Mouse (Mus musculus) left cerebral cortex, adult 2 months (tissue): ENCODE measurements around the gene Rpa3. TPM values are rescaled to one million over a fixed set of nuclear protein-coding genes. Genes with fewer than 3 reads are reported as not detected.

Experiments
- DNase-seq, 2 experiments: peaks; one replicate each; pipeline ENCODE4 v3.0.0; 2021 to 2022; ENCODE audit warnings: low spot score in 2 of 2, mixed read lengths in 1 of 2; ENCODE audit errors: extremely low spot score in 1 of 2
- H3K27ac ChIP-seq: fragments of 200-600 bp; 2 replicates; pipeline ENCODE4 v1.8.1; 2022
- H3K4me3 ChIP-seq: fragments of 200-600 bp; 2 replicates; pipeline ENCODE4 v1.8.1; 2022
- CTCF ChIP-seq: fragments of 200-600 bp; IDR thresholded peaks from 2 replicates; pipeline ENCODE4 v1.8.1; 2022; ENCODE audit warnings: antibody characterized with exemption, mild to moderate bottlenecking, moderate library complexity
- intact Hi-C: fragments of 180-260 bp; cut with DNase I; formaldehyde crosslinking; loops from one replicate; pipeline ENCODE4 v1.15.1; 2025
- total RNA-seq, 2 experiments: library from RNA; stranded (reverse); gene quantifications; 2 replicates each; pipeline ENCODE4 v1.2.3; 2021

Rpa3 gene
- total RNA-seq, 2 experiments from 2014 or later = 8.8 to 16.1 TPM

DNA sequence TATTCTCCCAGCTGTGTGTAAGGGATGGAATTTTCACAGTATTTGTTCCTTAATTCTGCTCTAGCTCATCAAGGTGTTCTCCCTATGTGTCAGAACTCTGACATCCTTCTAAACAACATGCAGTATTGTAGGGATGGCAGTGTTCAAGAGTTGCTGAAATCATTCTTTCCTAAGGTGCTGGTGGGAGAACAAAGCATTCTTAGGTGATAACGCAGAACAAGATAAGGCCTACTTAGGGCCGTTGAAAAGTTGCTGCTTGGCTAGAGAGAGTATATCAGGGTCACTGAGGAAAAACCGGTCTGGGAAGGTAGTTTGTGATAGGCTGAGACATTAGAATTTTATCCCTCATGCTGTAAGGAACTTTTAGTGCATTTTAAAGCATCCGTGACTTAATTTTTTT, 17.5 kb upstream of the Rpa3 start:
- Histone ChIP-seq H3K27ac (no peak overlapping the region), H3K4me3 (no peak overlapping the region)
- DNase-seq = no peak
- TF ChIP-seq CTCF = no peak
- intact Hi-C loops = loop anchor here (5.0 kb wide), 3 partner anchors 236 to 556 kb away; no protein-coding TSS in a partner anchor

DNA sequence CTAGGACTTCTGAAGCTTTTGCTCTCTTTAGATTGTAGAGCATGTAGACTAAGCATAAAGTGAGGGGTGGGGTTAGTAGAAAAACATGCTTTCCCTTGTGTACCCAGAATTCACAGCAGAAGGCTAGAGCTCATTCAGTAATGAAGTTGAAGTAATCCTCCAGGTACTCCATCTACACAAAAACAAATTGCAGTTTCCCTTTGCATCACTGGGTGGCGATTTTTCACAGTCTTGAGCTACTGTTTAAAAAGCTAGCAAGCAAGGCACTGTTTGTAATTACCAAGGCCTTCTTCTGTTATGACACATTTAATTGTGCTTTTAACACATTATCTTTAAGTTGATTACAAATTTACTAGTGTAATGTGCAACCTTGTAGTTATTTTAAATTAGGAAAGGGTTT, 16.1 kb upstream of the Rpa3 start:
- Histone ChIP-seq H3K4me3 (no peak overlapping the region), H3K27ac (peak overlapping the region; percentile 45)
- intact Hi-C loops = loop anchor here (2.0 to 5.0 kb wide), 4 partner anchors 237 to 557 kb away; no protein-coding TSS in a partner anchor
- peak; percentile 76 for TF ChIP-seq CTCF
- peak; percentile 72 to 75 for DNase-seq

- peak; percentile 14 to 32 for DNase-seq
- no peak overlapping the region for H3K4me3 ChIP-seq
- TF ChIP-seq CTCF = peak; percentile 76
- intact Hi-C loops = loop anchor here (2.0 to 5.0 kb wide), 4 partner anchors 238 to 558 kb away; no protein-coding TSS in a partner anchor
- H3K27ac ChIP-seq = peak overlapping the region; percentile 45
Observed at GRCm38 (mm10) chr6:8274387-8275054, 15.5 kb upstream of the Rpa3 start.

DNA sequence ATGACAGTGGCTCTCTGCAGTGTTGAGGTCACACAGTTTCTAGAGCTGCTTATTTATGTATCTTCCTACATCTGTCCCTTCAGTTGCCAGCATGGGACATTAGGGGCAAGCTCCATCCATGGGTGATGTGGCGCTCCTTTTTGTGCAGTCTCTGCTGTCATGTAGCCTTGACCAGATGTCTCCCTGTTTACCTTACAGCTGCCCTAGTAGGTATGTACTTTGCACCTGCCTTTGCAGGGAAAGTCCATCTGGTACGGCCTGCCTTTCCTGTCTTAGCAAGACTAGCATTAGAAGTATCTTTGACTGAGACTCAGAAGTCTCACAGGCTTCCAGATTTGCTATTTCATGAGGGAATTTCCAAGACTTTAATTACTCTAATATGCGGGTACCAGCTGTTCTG, 12.1 kb upstream of the Rpa3 start:
- no peak for TF ChIP-seq CTCF
- no peak for DNase-seq
- intact Hi-C loops = no loop called here
- Histone ChIP-seq H3K4me3 (no peak overlapping the region), H3K27ac (no peak overlapping the region)

- Histone ChIP-seq H3K4me3 (peak overlapping the region; percentile 77), H3K27ac (peak overlapping the region; percentile 98)
- no peak for TF ChIP-seq CTCF
- DNase-seq = no peak
- intact Hi-C loops = loop anchor here (1.0 to 5.0 kb wide), 2 partner anchors 50 to 248 kb away; partner anchors contain the start of genes Glcci1 and Mios
Observed at GRCm38 (mm10) chr6:8259667-8260044, 683 bp upstream of the Rpa3 start.

DNA sequence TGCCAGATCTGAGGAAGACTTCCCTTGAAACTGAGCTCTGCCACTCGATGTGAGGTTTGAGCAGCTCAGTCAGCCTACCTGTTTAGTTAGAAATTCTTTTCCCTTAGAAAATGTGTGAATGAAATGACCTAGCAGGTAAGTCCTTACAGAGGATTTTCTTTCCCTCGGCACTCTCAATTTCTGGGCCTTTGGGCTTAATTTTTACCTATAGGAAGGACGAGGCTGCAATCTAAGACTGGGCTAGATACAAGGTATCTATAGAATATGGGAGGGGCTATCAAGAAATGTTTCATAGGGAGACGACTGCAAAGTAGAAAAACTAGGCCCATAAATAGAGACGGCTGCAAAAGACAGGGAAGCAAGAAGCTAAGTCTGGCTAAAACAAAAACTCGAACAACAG, 657 bp downstream of the Rpa3 start:
- TF ChIP-seq CTCF = no peak
- Histone ChIP-seq H3K4me3 (peak overlapping the region; percentile 77), H3K27ac (peak overlapping the region; percentile 93)
- intact Hi-C loops = loop anchor here (5.0 kb wide), 1 partner anchor 249 kb away; the partner anchor contains the start of gene Glcci1
- DNase-seq = no peak

DNA sequence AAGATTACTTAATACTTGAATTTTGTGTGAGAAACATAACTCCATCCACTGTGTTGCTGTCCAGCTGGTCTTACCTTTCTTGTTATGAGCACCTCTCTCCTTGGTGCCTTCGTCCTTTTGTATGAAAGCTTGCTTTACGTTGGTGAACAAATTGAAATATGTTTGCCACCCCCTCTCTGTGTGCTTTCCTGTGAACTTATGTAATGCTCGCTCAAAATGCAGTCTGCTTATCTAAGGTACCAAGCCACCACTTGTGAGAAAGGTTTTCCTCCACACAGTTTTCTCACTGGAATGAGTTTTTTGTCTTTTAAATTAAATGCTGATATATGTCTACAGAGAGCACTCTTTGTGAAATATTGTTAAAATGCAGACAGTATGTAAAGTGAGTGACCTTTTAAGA, 30.4 kb downstream of the Rpa3 start:
- intact Hi-C loops = no loop called here
- no peak overlapping the region for H3K4me3 ChIP-seq
- no peak overlapping the region for H3K27ac ChIP-seq
- DNase-seq = no peak
- no peak for TF ChIP-seq CTCF

GRCm38 (mm10) chr6:8227035-8227434, 31.9 kb downstream of the Rpa3 start:
- no peak for TF ChIP-seq CTCF
- Histone ChIP-seq H3K27ac (no peak overlapping the region), H3K4me3 (no peak overlapping the region)
- intact Hi-C loops = no loop called here
- DNase-seq = no peak

DNA sequence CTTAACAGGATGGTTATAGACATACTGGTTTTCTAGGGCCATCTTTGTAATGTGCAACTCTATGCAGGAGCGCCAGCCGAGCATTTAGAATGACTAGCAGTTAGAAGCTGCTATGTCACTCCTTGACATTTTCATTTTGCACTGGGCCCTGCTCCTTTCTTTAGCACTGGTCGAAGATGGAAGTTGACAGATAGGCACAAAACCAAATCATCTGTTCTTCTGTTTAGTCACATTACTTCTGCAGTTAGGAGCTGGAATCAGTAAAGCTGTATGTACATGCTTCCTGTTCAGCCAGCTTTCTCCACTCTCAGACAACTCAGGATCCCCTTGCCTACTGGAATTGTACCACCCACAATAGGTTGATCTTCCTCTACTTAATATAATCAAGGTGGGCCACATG, 48.3 kb downstream of the Rpa3 start:
- Histone ChIP-seq H3K27ac (no peak overlapping the region), H3K4me3 (no peak overlapping the region)
- intact Hi-C loops = no loop called here
- DNase-seq = no peak
- TF ChIP-seq CTCF = no peak

- DNase-seq = no peak
- intact Hi-C loops = loop anchor here (1.0 to 5.0 kb wide), 2 partner anchors 49 to 302 kb away; partner anchors contain the start of genes Gm45062, Rpa3 and Umad1
- Histone ChIP-seq H3K27ac (peak overlapping the region; percentile 94), H3K4me3 (peak overlapping the region; percentile 86)
- no peak for TF ChIP-seq CTCF
Observed at GRCm38 (mm10) chr6:8209866-8210186, 49.1 kb downstream of the Rpa3 start.

DNA sequence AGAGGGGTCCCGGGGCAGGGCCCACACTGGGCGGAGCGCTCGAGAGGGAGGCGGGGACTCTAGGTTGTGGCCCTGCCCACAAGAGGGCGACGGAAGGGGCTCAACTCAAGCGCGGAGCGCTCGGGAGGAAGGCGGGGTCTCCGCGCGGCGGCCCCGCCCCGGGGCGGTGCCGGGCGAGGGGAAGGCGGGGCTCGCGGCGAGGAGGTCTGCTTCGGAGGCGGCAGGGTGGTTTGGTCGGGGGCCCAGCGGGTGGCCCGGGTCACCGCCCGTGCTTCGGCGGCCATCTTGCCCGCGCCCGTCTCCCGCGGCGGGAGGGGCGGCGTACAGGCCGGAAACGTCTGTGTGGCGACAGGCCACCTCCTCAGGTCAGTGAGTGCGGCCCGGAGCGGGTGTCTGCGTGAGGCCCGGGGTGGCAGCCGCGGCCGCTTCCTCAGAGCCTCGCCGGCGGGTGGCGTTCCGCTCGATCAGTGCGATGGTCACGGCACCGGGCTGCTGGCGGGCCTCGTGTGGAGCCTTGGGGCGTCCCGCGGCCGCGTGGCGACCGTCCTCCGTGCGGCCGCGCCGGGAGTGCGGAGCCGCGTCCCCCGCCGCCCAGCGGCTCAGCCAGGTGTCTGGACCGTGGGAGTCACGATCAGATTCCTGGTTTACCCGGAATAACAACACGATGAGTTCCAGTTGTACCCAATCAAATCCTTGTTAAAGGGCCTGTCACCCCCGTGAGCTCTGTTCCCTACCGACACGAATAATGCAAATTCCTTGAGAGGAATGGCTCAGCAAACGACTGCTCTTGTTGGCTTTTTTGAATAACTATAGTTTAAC, 49.7 kb downstream of the Rpa3 start, which contains the start of gene Mios:
TSS of gene Mios (plus strand) at position 176 of the 819 bp plus-strand sequence.
- peak; percentile 33 for TF ChIP-seq CTCF
- H3K27ac ChIP-seq = peak within 1 kb of the TSS; percentile 94
- peak; percentile 78 to 87 for DNase-seq
- H3K4me3 ChIP-seq = peak within 1 kb of the TSS; percentile 86
- intact Hi-C loops = loop anchor here (1.0 to 5.0 kb wide), 2 partner anchors 50 to 303 kb away; partner anchors contain the start of genes Gm45062, Rpa3 and Umad1

Other genes starting within 250 kb of the Rpa3 start
- under 1 TPM; 0.63 to 0.89 TPM for gene Col28a1, start 66.6 kb downstream of the Rpa3 start, total RNA-seq
- gene Mios, start 50.0 kb downstream of the Rpa3 start, total RNA-seq = 10 to 100 TPM; 20.5 to 26.2 TPM
- 10 to 100 TPM; 43.1 to 48.7 TPM for gene Umad1, start 115 bp upstream of the Rpa3 start, total RNA-seq
- gene Gm45062, start 277 bp upstream of the Rpa3 start, total RNA-seq = 1 to 10 TPM; 5.2 to 8.1 TPM